Mouse (Mus musculus): ENCODE data around the gene Btg3. TPM values are rescaled to one million over a fixed set of nuclear protein-coding genes. Genes with fewer than 3 reads are reported as not detected.

The Btg3 gene
- polyA plus RNA-seq, 1 experiment from 2014 or later, result 39.6 TPM

GRCm38 (mm10) chr16:78314026-78314425, 63.0 kb downstream of the Btg3 start:
- Histone ChIP-seq H3K27ac (no peak overlapping the region), H3K4me2 (peak overlapping the region; percentile 38), H3K4me3 (no peak overlapping the region), H3K9me3 (no peaks in the 10 kb centered on the region), H3K9ac (no peak overlapping the region), H3K4me1 (peaks cover 24% of the 10 kb centered on the region), H3K36me3 (no peaks in the 10 kb centered on the region), H3K27me3 (no peaks in the 10 kb centered on the region)
- no peak for ATAC-seq (ENCODE audit: insufficient number of reproducible peaks, insufficient read depth, low FRiP score, low TSS enrichment, low read depth)
- WGBS, result 42% methylated on average over 6 of the region's 6 CpGs

DNA sequence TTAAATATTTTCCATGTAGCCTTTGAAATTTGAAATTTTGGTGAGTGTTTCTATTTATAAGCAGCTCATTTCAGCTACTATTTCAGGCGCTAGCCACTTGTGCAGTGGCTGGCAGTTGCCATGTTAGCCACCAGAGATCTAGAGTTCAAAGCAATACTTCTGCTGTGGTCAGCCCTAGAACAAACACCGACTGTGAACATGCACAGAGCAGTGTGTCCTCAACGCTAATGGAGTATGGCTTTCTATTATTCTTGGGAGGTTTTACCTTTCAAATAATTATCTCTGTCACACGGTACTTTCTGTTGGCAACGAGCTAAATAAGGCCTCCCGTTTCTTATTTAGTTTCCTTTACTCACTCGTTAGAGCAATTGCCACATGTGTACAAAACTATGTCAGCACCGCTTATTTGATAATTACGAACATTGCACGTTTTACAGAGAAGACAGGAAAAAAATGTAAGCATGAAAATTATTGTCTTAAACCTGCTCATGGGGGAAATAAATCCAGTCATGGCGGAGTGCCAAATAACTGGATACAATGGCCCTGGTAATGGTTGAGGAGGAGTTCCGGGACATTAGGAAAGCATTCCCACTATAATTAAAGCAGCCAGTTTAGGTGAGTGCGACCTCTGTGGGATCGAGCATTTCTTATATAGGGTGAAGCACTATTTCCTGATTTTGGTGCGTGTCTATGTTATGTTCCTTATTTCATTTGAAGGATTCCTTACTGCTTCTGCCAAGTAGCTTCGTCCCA, 63.7 kb downstream of the Btg3 start:
- Histone ChIP-seq H3K36me3 (no peaks in the 10 kb centered on the region), H3K27ac (no peak overlapping the region), H3K4me3 (no peak overlapping the region), H3K9me3 (no peaks in the 10 kb centered on the region), H3K9ac (no peak overlapping the region), H3K27me3 (no peaks in the 10 kb centered on the region), H3K4me2 (peak overlapping the region; percentile 38), H3K4me1 (peaks cover 24% of the 10 kb centered on the region)
- no peak for ATAC-seq (ENCODE audit: insufficient number of reproducible peaks, insufficient read depth, low FRiP score, low TSS enrichment, low read depth)
- WGBS, result 35% methylated on average over 16 of the region's 16 CpGs

GRCm38 (mm10) chr16:78309258-78309657, 67.7 kb downstream of the Btg3 start:
- H3K4me3 ChIP-seq, result no peak overlapping the region
- H3K27ac ChIP-seq, result no peak overlapping the region
- no peaks in the 10 kb centered on the region for H3K9me3 ChIP-seq
- no peaks in the 10 kb centered on the region for H3K36me3 ChIP-seq
- ATAC-seq (ENCODE audit: insufficient number of reproducible peaks, insufficient read depth, low FRiP score, low TSS enrichment, low read depth), result no peak
- H3K9ac ChIP-seq, result no peak overlapping the region
- WGBS, result 86% methylated on average over 6 of the region's 6 CpGs
- H3K27me3 ChIP-seq, result no peaks in the 10 kb centered on the region
- H3K4me1 ChIP-seq, result peaks cover 24% of the 10 kb centered on the region
- H3K4me2 ChIP-seq, result no peak overlapping the region

DNA sequence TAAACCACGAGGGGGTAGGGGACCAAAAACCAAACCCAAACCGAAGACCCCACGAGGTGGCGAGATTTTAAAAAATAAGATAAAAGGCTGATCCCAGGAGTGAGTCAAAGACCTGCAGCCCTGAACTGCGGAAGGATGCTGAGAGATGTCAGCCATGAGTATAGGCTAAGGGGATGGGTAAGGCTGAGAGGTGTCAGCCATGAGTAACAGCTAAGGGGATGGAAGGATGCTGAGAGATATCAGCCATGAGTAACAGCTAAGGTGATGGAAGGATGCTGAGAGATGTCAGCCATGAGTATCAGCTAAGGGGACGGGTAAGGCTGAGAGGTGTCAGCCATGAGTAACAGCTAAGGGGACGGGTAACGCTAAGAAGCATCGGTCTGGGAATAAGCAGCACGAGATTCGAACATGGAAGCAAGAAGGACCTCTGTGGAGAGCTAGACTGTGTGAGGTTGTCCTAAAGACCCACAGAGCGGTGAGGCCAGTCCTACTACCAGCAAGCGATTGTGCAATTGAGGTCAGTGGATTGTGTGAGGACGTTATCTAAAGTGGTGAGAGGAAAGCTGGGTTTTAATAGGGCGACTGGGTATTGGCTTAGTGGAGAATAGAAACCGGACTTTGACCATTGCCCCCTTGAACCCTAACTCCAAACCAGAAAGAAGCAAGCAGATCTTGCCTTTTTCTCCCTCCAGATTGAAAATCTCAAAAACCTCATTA, 69.4 kb downstream of the Btg3 start:
- H3K4me3 ChIP-seq, result no peak overlapping the region
- no peaks in the 10 kb centered on the region for H3K27me3 ChIP-seq
- no peak overlapping the region for H3K9ac ChIP-seq
- peaks cover 23% of the 10 kb centered on the region for H3K4me1 ChIP-seq
- H3K27ac ChIP-seq, result no peak overlapping the region
- no peaks in the 10 kb centered on the region for H3K9me3 ChIP-seq
- no peak overlapping the region for H3K4me2 ChIP-seq
- H3K36me3 ChIP-seq, result no peaks in the 10 kb centered on the region
- no peak for ATAC-seq (ENCODE audit: insufficient number of reproducible peaks, insufficient read depth, low FRiP score, low TSS enrichment, low read depth)
- 94% methylated on average over 16 of the region's 16 CpGs for WGBS

DNA sequence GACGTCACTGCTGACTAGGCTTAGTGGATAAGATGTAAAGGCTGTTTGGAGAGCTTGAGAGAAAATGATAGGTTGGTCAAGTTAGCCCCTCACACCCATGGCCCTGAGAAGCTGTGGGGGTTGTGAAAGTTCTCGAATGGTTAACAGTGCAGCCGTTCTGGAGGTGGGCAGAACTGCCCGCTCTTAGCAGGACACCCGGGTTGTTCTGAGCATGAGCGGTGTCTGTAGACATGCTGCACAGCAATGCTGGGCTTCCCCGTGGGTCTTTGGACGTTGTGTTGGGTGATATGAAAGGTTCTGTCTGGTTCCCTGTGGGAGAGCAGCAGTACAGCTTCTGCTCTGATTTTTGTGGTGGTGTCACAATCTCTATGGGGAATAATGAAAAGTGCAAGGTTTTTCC, 70.4 kb downstream of the Btg3 start:
- H3K4me2 ChIP-seq, result no peak overlapping the region
- H3K9ac ChIP-seq, result no peak overlapping the region
- H3K4me1 ChIP-seq, result peaks cover 15% of the 10 kb centered on the region
- no peak overlapping the region for H3K27ac ChIP-seq
- no peaks in the 10 kb centered on the region for H3K9me3 ChIP-seq
- no peaks in the 10 kb centered on the region for H3K27me3 ChIP-seq
- 85% methylated on average over 8 of the region's 8 CpGs for WGBS
- no peaks in the 10 kb centered on the region for H3K36me3 ChIP-seq
- ATAC-seq (ENCODE audit: insufficient number of reproducible peaks, insufficient read depth, low FRiP score, low TSS enrichment, low read depth), result no peak
- no peak overlapping the region for H3K4me3 ChIP-seq

DNA sequence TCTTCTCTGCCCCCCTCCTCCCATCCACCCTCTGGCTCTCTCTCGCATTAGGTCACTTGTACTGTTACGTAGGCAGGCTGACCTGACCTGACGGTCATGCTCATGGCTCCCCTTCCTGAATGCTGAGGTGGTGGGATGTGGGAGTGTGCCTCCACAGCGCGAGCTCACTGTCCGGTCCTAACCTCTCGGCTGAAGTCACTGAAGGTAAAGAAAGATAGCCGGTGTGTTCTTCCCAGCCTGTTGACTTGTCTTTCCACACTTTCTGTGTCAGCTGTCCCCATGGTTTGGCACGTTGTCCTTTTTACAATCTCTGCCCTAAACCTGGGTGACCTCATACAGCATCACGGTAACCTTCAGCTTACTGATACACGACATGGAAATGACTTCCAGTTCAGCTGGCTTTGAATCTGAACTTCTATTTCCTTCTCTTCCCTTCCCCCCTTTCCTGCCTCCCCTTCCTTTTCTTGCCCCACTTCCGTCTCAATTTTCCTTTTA, 71.3 kb downstream of the Btg3 start:
- Histone ChIP-seq H3K4me2 (no peak overlapping the region), H3K27me3 (no peaks in the 10 kb centered on the region), H3K36me3 (no peaks in the 10 kb centered on the region), H3K4me3 (no peak overlapping the region), H3K27ac (no peak overlapping the region), H3K4me1 (peaks cover 18% of the 10 kb centered on the region), H3K9me3 (no peaks in the 10 kb centered on the region), H3K9ac (no peak overlapping the region)
- no peak for ATAC-seq (ENCODE audit: insufficient number of reproducible peaks, insufficient read depth, low FRiP score, low TSS enrichment, low read depth)
- WGBS, result 85% methylated on average over 12 of the region's 12 CpGs

GRCm38 (mm10) chr16:78302678-78303050, 74.3 kb downstream of the Btg3 start:
- H3K36me3 ChIP-seq, result no peaks in the 10 kb centered on the region
- no peak for ATAC-seq (ENCODE audit: insufficient number of reproducible peaks, insufficient read depth, low FRiP score, low TSS enrichment, low read depth)
- peak overlapping the region; percentile 82 for H3K4me2 ChIP-seq
- peak overlapping the region; percentile 83 for H3K9ac ChIP-seq
- 5% methylated on average over 10 of the region's 10 CpGs for WGBS
- H3K4me1 ChIP-seq, result peaks cover 18% of the 10 kb centered on the region
- peak overlapping the region; percentile 83 for H3K4me3 ChIP-seq
- no peaks in the 10 kb centered on the region; the same call in 1 of the 2 replicates for H3K27me3 ChIP-seq
- no peaks in the 10 kb centered on the region for H3K9me3 ChIP-seq
- no peak overlapping the region for H3K27ac ChIP-seq

- peak overlapping the region; percentile 83 for H3K4me3 ChIP-seq
- H3K27me3 ChIP-seq, result no peaks in the 10 kb centered on the region; the same call in 1 of the 2 replicates
- H3K36me3 ChIP-seq, result no peaks in the 10 kb centered on the region
- WGBS, result under 1% methylated on average over 65 of the region's 65 CpGs
- H3K27ac ChIP-seq, result peak overlapping the region; percentile 78
- no peaks in the 10 kb centered on the region for H3K9me3 ChIP-seq
- peak overlapping the region; percentile 82 for H3K4me2 ChIP-seq
- peak; percentile 66 for ATAC-seq (ENCODE audit: insufficient number of reproducible peaks, insufficient read depth, low FRiP score, low TSS enrichment, low read depth)
- peaks cover 18% of the 10 kb centered on the region for H3K4me1 ChIP-seq
- H3K9ac ChIP-seq, result peak overlapping the region; percentile 83
Measured at GRCm38 (mm10) chr16:78301831-78302677, 74.9 kb downstream of the Btg3 start.

GRCm38 (mm10) chr16:78301183-78301830, 75.7 kb downstream of the Btg3 start, which contains the start of gene Cxadr:
Cxadr (plus strand) TSS chr16:78301489.
- peak within 1 kb of the TSS; percentile 82 for H3K4me2 ChIP-seq
- H3K27ac ChIP-seq, result peak within 1 kb of the TSS; percentile 78
- no peaks in the 10 kb centered on the region for H3K9me3 ChIP-seq
- peak within 1 kb of the TSS; percentile 83 for H3K9ac ChIP-seq
- ATAC-seq (ENCODE audit: insufficient number of reproducible peaks, insufficient read depth, low FRiP score, low TSS enrichment, low read depth), result peak; percentile 89
- under 1% methylated on average over 34 of the region's 34 CpGs for WGBS
- H3K4me1 ChIP-seq, result peaks cover 18% of the 10 kb centered on the region
- no peaks in the 10 kb centered on the region for H3K36me3 ChIP-seq
- H3K27me3 ChIP-seq, result no peaks in the 10 kb centered on the region; the same call in 1 of the 2 replicates
- H3K4me3 ChIP-seq, result peak within 1 kb of the TSS; percentile 83

DNA sequence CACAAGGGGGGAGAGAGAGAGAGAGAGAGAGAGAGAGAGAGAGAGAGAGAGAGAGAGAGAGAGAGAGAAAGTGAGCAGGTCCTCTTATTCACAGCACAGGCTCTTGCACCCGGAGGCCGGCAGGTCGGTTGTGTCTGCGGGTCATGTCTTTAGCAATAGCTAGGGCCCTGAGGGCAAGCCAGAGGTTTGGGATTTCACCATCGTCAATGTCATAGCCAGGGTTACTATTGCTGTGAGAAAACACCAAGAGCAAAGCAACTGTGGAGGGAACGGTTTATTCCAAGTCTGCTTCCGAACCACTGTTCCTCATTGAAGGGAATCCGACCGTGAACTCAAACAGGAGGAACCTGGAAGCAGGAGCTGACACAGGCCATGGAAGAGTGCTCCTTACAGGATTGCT, 80.9 kb downstream of the Btg3 start:
- peaks cover 13% of the 10 kb centered on the region for H3K4me1 ChIP-seq
- 56% methylated on average over 9 of the region's 9 CpGs for WGBS
- H3K9me3 ChIP-seq, result no peaks in the 10 kb centered on the region
- H3K4me3 ChIP-seq, result no peak overlapping the region
- H3K4me2 ChIP-seq, result no peak overlapping the region
- H3K27ac ChIP-seq, result no peak overlapping the region
- H3K9ac ChIP-seq, result no peak overlapping the region
- no peaks in the 10 kb centered on the region for H3K36me3 ChIP-seq
- H3K27me3 ChIP-seq, result no peaks in the 10 kb centered on the region; the same call in 1 of the 2 replicates
- no peak for ATAC-seq (ENCODE audit: insufficient number of reproducible peaks, insufficient read depth, low FRiP score, low TSS enrichment, low read depth)

DNA sequence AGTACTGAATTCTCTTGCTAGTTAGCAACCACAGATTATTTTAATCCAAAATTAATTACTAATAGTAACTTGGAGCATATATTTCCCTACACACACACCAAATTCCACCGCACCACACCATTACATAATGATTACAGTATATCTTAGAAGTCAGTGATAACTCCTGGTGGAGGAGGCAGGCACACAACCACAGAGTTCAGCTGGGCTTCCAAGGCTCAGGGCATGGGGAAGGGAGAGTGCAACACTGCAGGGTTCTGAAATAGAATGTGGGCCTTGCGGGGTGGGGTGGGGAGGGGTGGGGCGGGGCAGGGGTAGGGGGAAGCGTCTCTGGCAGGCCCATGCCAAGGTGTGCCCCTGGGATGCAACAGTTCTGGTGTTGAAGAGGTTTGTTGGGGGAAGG, 81.4 kb downstream of the Btg3 start:
- H3K4me2 ChIP-seq, result no peak overlapping the region
- H3K27me3 ChIP-seq, result no peaks in the 10 kb centered on the region; the same call in 1 of the 2 replicates
- H3K36me3 ChIP-seq, result no peaks in the 10 kb centered on the region
- no peak overlapping the region for H3K9ac ChIP-seq
- no peak overlapping the region for H3K4me3 ChIP-seq
- H3K9me3 ChIP-seq, result no peaks in the 10 kb centered on the region
- H3K4me1 ChIP-seq, result peaks cover 8% of the 10 kb centered on the region
- ATAC-seq (ENCODE audit: insufficient number of reproducible peaks, insufficient read depth, low FRiP score, low TSS enrichment, low read depth), result no peak
- WGBS, result 41% methylated on average over 4 of the region's 4 CpGs
- no peak overlapping the region for H3K27ac ChIP-seq
